Mouse (Mus musculus) ES-CJ7 (cell line): ENCODE data around the gene Poc1b.
"Not testable (repeated sequence)": the region's sequence is repeated elsewhere in the genome, so short reads cannot be mapped to it uniquely, and the experiment has no call there.

Source experiments
- DNase-seq: peaks from one replicate; pipeline ENCODE4 v3.0.0; 2011; ENCODE audit warnings: low read depth, low spot score

Gene Poc1b

DNA sequence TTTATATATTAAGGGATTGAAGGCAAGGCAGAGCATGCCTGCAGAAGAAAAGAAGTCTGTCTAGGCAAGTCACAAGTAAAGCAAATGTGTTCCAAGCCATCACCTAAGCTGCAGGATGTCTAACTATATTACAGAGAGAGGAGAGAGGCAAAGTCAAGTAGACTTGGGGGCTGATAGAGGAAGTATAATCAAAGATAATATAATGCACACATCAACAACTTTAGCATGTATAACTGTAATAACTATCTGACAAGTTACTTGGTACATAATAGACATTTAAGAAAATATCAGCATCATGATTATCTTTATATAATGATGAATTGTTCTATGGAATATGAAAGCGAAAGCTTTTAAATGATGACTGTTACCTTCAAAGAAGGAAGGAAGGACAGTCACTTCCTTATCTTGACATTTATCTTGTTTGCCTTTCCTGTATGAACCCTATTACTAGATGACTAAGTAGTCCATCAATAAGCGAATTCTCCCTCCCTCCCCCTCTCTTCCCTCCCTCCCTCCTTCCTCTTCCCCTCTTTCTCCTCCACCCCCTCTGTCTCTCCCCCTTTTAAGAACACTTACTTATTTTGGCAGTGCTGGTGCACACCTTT, 87.7 kb downstream of the Poc1b start:
- no peak for DNase-seq

DNA sequence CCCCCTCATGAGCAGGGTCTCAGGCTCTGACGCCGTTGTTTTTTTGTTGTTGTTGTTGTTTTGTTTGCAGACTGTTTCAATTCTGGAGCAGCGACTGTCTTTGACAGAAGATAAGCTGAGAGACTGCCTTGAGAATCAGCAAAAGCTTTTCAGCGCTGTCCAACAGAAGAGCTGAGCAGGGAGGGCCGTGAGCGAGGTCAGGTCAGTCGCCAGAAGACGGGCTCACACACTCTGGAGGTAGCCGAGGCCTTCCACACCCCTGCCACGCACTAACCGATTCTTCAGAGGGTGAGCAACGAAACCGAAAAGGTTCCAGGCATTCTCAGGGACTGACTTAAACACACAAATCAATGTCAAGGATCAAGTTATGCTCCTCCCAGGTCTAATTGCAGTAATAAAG, 89.7 kb downstream of the Poc1b start:
- no peak for DNase-seq

DNA sequence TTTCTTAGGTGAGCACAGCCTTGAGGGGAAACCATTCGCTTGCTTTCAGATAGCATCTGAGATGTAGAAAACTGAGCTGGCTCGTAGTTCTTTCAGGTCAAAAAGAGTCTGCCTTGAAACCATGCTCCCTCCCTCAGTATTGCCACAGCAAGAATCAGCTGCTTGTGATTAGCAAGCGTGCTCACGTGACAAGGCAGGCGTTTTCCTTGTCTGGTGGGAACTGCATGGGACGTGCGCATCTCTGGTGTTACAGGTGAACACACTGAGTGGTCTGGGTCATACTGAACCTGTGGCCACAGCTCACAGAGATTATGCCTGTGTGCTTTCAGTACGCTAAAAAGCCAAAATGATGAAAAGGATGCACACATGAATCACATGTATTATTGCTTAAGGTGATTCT, 90.3 kb downstream of the Poc1b start:
- DNase-seq, result no peak

DNA sequence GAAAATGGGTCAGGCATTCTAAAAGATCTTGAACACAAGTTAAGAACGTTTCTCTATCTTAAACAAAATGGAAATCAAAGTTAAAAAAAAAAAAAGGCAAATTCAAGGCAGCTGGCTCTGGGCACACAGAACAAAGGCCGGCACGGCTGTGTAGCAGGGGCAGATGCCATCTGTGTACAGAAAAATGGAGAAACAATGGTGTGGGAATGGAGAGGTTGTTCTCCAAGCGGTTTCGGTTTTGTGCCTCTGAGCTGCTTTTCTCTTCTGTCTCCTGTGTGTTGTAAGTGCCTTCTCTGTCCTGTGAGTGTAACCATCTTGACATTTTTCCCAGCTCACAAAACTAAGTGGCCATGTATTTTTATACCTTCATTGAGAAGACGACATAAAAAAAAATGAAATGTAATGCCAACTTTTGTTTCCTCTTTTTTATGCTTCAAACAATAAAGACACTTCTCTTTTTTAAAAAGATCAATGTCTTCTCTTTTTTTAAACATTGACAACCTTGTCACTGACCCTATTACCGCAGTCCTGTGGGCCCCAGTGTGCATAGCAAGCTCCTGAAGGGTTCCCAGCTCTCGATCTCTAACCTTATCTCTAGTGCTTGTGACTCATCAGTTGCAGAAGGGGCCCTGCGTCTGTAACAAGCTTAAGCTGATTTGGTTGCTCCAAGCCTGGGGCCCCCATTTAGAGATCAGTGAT, 90.9 kb downstream of the Poc1b start:
- no peak for DNase-seq

DNA sequence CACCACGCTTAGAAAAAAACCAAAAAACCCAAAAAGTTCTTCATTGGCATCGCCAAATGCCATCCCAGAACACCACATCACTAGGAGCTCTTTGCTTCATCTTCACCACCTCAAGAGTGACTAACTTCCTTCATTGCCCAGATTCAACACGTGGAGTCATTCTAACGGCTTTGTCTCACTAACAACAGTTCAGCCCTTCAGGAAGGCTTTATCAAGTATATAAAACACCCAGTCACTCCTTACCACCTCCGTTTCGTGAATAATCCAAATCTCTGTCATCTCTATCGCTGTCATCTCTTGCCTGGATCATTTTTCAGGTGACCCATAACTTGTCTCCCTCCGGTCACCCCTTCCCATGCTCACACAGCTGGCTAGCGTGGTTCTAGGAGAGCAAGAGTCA, 92.1 kb downstream of the Poc1b start:
- DNase-seq, result no peak

GRCm38 (mm10) chr10:99200944-99201343, 94.1 kb downstream of the Poc1b start:
- DNase-seq, result no peak

DNA sequence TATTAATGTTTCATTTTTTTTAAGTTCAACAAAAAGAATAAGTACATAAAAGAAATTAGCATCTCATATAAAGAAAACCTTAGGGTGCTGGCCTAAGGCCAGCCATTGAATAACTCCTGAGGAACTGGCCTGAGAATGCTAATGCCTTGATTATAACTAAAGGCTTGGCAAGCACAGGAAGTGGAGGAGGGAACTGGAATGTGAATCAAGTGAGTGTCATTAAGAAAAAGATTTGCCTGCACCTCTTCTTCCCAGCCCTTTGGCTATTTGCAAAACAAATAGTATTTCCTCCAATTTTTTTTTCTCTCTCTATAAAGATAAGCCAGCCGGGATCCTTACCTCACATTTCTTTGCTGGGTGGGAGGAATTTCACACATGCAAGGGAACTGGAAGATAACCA, 95.0 kb downstream of the Poc1b start:
- no peak for DNase-seq

DNA sequence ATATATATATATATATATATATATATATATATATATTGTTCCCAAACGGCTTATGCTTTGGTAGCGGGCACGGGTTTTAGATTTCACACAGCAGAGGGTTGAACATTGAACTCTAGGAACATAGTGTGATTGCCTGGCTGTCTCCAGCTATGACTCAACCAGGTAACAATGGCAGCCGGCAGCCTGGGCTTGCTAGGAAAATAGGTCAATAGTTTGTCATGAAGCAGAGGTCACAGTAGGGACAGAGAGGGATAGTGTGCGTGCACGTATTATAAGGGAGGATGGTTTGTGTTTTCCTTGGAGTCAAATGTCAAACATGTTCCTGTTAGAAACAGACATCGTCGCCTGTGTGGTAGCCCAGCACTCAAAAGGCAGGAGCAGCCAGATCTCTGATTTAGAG, 95.5 kb downstream of the Poc1b start:
- no peak for DNase-seq

DNA sequence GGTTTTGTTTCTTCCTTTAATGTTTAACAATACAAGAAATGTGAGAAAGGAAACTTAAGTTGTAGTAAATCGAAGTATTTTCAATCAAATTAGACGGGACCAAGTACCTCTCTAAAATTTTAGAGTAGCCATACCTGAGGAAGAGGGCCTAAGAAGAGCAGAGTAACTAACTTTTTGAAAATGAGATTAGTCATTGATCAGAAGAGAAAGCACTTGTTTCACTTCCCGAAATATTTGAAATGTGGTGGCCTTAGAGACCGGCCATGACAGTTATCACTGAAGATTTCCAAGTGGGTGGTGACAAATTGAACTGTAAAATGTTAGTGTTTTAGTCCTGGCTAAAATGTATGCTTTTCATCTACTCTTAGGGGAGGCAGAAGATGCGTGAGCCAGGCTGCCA, 96.3 kb downstream of the Poc1b start:
- DNase-seq, result no peak

DNA sequence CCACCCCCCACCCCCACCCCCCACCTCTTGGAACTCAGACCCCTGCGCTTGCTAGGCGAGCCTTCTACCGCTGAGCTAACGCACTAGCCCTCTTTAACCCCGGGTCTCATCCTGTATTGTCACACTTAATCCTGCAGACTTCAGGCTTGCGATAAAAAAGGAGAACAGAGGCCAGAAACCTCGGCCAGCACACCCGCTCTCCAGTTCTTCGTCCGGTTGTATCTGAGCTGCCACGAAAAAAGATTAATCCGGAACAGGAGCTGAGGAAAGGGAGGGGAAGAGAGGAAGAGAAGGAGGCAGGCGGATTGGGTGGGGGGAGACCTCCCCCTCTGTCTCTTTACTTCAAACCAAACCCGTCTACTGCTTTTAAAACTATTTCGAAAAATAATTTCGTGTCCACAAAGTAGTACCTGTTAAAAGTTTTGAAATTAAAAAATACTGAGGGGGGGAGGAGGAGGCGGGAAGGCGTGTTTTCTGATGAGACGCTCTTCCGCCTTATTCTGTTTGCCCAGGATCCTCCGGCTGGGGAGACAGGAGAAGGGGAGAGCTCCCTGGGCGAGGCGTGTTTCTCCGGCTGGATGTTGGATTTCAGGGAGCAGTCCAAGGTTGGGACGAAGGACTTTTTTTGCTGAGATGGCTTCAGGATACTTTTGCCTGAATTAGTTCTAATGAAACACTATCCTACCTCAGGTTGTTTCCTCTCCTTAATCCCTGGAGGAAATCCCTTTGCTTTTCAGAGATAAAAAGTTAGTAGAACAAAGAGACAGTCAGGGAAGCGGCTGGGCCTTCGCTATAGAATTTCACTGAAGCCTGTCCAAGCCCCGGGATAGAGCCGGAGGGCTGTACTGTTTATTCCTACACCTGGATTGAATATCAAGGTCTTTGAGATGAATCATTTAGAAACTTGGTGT, 97.0 kb downstream of the Poc1b start:
- peak; percentile 32 for DNase-seq

DNA sequence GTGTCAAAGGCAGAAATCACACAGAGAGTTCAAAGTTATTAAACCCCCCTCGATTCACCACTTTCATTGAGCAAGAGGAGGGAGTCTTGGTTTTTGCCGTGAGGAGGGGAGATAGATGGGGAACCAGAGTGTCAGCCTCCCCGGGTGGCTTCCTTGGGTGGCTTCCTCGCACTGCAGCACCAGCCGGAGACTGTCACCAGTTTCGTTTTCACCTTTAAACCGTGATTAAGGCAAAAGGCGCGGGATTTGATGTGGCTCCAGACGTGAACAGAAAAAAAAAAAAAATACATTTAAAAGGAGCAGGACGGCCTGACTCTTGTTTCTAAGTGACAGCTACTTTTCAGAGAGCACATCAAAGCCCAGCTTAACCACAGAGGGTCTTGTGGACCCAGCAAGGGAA, 97.7 kb downstream of the Poc1b start:
- peak; percentile 29 for DNase-seq

- peak; percentile 66 for DNase-seq
Measured at GRCm38 (mm10) chr10:99207121-99207520, 100.3 kb downstream of the Poc1b start.

DNA sequence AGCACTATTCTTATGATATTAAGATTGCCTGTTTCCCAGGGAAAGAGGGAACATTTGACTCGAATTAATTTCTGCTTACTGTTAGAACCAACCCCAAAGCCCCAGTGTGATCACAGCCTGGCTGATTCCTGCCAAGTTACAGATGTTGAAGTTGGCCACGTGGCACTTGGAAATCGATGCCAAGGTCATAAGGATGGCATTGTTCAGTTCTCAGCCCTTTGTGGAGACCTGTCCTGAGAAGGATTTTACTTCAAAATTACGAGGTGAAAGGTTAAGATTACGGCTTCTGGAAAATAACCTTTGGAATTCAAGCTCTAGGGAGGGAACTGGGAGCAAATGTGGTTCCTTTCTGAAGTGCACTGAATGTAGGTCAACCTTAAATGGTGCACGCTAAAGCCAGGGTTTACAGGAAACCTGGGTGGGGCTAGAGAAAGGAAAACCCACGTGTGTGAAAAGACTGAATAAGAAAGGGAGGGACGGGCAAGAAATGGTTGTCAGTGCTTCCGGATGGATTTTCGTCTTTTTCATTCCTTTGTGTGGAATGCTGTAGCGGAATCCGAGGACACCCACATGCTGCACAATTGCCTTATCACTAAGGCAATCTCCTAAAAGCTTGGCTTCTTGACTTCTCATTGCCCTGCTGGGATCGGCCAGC, 102.4 kb downstream of the Poc1b start:
- peak; percentile 62 for DNase-seq

GRCm38 (mm10) chr10:99211021-99211420, 104.2 kb downstream of the Poc1b start:
- DNase-seq, result no peak

DNA sequence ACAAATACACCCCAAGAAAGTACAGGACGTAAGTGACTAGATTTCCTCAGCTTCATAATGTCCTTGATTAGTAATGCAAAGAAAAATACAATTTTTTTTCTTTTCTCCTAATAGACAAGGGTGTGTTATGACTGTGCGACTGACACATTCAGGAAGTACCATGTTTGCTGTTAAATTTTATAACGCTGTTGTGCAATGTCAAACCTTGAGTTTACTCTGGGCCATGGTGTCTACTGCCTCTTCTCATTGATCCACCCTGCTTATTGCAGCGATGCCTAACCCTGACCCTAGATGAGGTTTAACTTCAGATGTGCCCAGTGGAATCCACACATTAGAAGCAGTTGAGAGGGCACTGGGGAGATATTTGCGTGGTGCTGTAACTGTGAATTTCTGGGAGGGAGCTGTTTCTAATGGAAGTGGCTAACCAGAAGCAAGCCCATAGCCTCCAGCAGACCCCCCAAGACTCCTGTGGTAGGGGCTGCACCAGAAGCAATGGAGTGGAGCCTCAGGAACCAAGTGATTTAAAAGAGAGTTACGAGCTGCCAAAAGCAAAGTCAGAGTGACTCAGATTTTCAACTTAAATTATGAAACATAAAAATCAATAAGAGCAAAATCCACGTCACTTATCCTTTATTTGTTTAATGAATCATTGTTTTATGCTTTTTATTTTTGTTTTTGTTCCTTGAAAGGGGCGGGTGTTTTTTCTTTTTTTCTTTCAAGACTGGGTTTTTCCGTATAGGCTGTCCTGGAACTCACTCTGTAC, 104.8 kb downstream of the Poc1b start:
- no peak for DNase-seq

- no peak for DNase-seq
Measured at GRCm38 (mm10) chr10:99214421-99215299, 107.8 kb downstream of the Poc1b start.

GRCm38 (mm10) chr10:99216570-99216969, 109.7 kb downstream of the Poc1b start:
- DNase-seq, result not testable (repeated sequence)

DNA sequence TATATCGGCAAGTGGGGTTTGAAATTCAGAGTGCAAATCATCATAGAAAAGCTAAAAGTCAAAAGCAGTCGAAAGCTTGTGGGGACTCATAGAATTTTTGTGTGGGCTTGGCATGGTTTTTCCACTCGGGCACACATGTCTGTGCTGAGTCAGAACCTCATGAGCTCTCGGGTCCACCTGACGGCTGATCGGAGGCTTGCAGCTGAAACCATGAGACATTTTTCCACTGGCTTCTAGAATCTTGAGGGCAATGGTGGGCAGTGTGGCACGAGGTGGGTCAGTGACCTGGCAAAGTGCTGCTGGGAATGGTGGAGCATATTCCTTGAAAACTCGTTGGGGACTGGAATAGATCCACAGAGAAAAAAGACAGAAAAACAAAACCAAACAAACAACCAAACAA, 114.7 kb downstream of the Poc1b start:
- no peak for DNase-seq

DNA sequence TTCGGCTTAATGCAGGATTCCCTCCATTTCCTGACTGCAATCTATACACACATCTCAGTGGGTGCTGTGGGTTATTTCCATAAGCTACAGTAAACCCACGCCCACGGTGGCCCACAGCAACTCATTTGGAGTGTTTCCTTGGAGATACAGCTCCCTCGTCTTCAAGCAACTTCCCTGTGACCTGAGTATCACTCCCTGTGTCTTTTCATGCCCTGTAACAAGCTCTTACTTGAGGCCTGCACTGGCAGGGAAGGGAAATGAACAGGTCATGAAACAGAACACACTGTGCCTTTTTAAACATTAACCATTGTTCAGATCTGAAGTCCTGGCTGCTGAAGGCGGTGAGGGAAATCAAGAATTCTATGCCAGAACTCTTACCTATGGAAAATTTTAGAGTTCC, 115.9 kb downstream of the Poc1b start:
- no peak for DNase-seq

- no peak for DNase-seq
Measured at GRCm38 (mm10) chr10:99224218-99224617, 117.4 kb downstream of the Poc1b start.
